Mouse (Mus musculus): ENCODE results near the gene Sorbs1. TPM values are rescaled to one million over a fixed set of nuclear protein-coding genes. Genes with fewer than 3 reads are reported as not detected.
"Not testable (repeated sequence)": the region's sequence is repeated elsewhere in the genome, so short reads cannot be mapped to it uniquely, and the experiment has no call there.

Sorbs1 gene
- 62.1 and 79.4 TPM in 2 replicates for polyA plus RNA-seq (2016; fragmentation: Nextera tagmentation; extraction: Ambion mirVana)

DNA sequence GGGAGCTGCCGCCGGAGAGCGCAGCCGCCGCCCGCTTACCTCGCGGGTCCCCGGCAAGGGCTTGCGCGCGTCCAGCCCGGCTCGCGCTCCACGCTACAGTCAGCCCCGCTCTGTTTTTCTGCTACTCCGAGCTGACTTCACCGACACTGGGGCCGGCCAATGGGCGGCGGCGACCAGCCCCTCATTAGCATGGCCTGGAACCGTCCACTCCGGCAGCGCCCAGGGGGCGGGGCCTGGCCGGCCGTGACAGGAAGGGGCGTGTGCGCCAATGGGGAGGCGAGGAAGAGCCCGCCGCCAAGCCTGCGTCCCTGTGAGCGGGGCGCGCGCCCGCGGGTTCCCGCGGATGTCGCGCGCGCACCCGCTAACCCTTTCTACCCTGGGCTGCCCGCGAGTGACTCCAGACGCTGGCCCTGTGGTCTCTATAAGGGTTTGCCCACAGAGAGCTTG lies at the start of gene Sorbs1:
TSS of gene Sorbs1 (minus strand) at position 148 of the 447 bp plus-strand sequence.
- peak within 1 kb of the TSS; percentile 80 for H3K9ac ChIP-seq (replicated peaks)
- H3K27me3 ChIP-seq, result no peaks in the 10 kb centered on the region
- no peaks in the 10 kb centered on the region for H3K36me3 ChIP-seq
- H3K9me3 ChIP-seq, result no peaks in the 10 kb centered on the region
- under 1% methylated on average over 50 of the region's 51 CpGs for whole genome bisulfite sequencing
- H3K27ac ChIP-seq (replicated peaks), result peak within 1 kb of the TSS; percentile 90
- peak within 1 kb of the TSS; percentile 81 for H3K4me2 ChIP-seq (replicated peaks)
- H3K4me3 ChIP-seq, result peak within 1 kb of the TSS; percentile 75
- peaks cover 20% of the 10 kb centered on the region for H3K4me1 ChIP-seq
- peak; percentile 99 for ATAC-seq (ENCODE audit: low FRiP score, low read depth)

DNA sequence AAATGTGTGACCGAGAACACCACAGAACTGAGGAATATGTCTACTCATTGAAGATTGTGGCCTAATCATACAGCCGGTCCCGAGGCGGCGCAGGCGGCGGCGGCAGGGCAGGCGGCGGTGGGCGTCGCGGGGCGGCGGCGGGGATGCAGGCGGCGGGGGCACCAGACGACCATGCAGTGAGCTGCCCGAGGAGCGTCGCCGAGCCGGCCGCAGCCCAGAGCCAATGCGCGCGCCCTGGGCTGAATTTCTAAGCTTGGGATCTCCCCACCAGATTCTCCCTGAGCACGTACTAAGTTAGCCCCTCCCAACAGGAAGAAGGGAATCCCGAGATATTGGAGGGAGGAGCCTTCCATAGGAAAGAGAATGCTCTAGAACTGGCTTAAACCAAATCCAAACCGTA lies 47.9 kb upstream of the Sorbs1 start:
- H3K4me1 ChIP-seq; H3K4me3 ChIP-seq; H3K27ac ChIP-seq (replicated peaks); H3K27me3 ChIP-seq; H3K9me3 ChIP-seq; H3K4me2 ChIP-seq (replicated peaks); H3K9ac ChIP-seq (replicated peaks): not testable (repeated sequence)
- 69% methylated on average over 12 of the region's 31 CpGs for WGBS
- ATAC-seq (ENCODE audit: low FRiP score, low read depth), result peak; percentile 78; the same call in 1 of the 2 replicates
- peaks cover 67% of the 10 kb centered on the region for H3K36me3 ChIP-seq

DNA sequence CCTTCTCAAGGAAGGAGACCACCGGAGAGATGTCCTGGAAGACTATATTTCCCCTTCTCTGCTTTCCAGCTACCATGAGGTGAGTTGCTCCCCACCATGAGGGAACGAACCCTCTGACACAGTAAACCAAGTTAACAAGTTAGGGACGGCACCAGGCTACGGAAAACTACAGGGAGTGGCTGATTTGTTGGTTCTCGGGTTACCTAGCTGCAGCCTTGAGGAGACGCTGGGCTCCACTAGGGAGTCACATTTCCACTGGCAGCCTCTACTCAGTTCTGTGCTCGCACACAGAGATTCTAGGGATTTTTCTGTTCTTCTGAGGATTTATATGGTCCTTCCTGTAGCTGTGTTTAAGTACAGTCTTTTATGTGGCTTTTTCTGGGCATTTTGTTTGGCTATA lies 42.5 kb upstream of the Sorbs1 start:
- ATAC-seq (ENCODE audit: low FRiP score, low read depth), result no peak
- peaks cover 72% of the 10 kb centered on the region for H3K36me3 ChIP-seq

DNA sequence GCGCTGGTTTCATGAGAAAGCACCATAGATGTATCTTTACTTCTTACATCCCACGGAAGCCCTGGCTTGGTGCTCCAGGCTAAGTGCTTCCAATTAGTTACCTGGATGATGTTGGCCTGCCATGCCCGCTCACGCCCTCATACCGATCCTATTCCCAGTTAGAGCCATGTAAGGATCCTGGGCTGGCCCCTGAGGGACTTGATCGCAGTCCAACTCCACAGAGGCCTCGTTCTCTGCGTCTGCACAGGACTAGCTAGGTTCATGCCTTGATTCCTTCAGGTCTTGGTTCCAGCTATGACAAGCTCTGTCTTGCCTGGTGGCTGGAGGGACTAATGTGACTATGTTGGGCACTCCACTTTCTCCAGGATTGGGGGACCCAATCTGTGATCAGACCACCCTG lies 41.6 kb upstream of the Sorbs1 start:
- H3K9me3 ChIP-seq, result no peaks in the 10 kb centered on the region
- no peak overlapping the region for H3K9ac ChIP-seq (replicated peaks)
- no peaks in the 10 kb centered on the region for H3K27me3 ChIP-seq
- ATAC-seq (ENCODE audit: low FRiP score, low read depth), result no peak
- H3K4me3 ChIP-seq, result no peak overlapping the region
- no peaks in the 10 kb centered on the region for H3K4me1 ChIP-seq
- 96% methylated on average over 8 of the region's 8 CpGs for WGBS
- H3K27ac ChIP-seq (replicated peaks), result no peak overlapping the region
- H3K36me3 ChIP-seq, result peaks cover 81% of the 10 kb centered on the region
- H3K4me2 ChIP-seq (replicated peaks), result no peak overlapping the region

More for the DNA sequence above, 42.5 kb upstream of the Sorbs1 start:
- WGBS, result 88% methylated on average over 7 of the region's 7 CpGs
- H3K4me1 ChIP-seq, result no peaks in the 10 kb centered on the region
- no peak overlapping the region for H3K9ac ChIP-seq (replicated peaks)
- H3K9me3 ChIP-seq, result no peaks in the 10 kb centered on the region
- no peaks in the 10 kb centered on the region for H3K27me3 ChIP-seq
- H3K4me3 ChIP-seq, result no peak overlapping the region
- no peak overlapping the region for H3K4me2 ChIP-seq (replicated peaks)
- H3K27ac ChIP-seq (replicated peaks), result no peak overlapping the region

DNA sequence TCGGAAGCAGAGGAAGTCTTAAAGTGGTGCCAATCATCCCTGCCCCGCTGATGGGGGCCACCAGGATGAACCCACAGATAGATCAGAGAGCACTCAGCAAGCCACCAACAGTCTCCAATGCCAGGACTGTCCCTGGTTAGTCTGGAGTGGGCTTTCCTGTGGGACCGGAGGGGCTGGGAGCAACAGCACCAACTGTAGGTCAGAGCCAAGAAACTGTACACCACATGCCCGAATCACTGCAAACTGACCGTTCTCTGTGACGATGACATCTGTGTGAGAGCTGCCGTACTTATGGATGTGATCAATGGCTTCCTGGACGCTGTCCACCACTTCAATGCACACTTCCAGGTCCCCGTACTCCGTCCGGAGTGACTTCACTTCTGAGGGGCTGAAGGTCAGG lies 40.8 kb upstream of the Sorbs1 start:
- 96% methylated on average over 11 of the region's 11 CpGs for WGBS
- no peak for ATAC-seq (ENCODE audit: low FRiP score, low read depth)
- peaks cover 84% of the 10 kb centered on the region for H3K36me3 ChIP-seq

DNA sequence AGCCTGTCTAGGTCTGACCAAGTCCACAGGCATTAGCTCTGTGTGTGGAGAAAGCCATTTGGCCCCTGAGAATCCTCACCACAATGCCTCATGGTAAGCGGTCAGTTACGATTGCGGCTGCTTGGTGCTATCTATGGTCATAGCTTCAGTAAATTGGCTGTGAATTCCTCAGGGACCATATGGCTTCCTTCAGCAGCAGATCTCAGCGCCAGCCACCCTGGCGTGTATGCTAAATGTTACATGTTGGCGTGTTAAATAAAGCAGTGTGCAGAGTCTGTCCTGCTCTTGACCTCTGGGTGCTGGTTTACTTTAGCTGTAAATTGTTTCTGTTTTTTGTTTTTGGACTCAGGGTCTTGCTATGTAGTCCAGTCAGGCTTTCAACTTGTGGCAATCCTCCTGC lies 40.3 kb upstream of the Sorbs1 start:
- Histone ChIP-seq H3K27ac (replicated peaks) (no peak overlapping the region), H3K27me3 (no peaks in the 10 kb centered on the region), H3K4me1 (no peaks in the 10 kb centered on the region; the same call in 1 of the 2 replicates), H3K9me3 (no peaks in the 10 kb centered on the region), H3K4me2 (replicated peaks) (no peak overlapping the region), H3K36me3 (peaks cover 84% of the 10 kb centered on the region), H3K9ac (replicated peaks) (no peak overlapping the region), H3K4me3 (no peak overlapping the region)
- ATAC-seq (ENCODE audit: low FRiP score, low read depth), result no peak
- 96% methylated on average over 6 of the region's 6 CpGs for WGBS

More for the DNA sequence above, 40.8 kb upstream of the Sorbs1 start:
- no peaks in the 10 kb centered on the region for H3K9me3 ChIP-seq
- no peak overlapping the region for H3K4me2 ChIP-seq (replicated peaks)
- H3K27ac ChIP-seq (replicated peaks), result no peak overlapping the region
- no peaks in the 10 kb centered on the region; the same call in 1 of the 2 replicates for H3K4me1 ChIP-seq
- H3K4me3 ChIP-seq, result no peak overlapping the region
- H3K9ac ChIP-seq (replicated peaks), result no peak overlapping the region
- no peaks in the 10 kb centered on the region for H3K27me3 ChIP-seq

DNA sequence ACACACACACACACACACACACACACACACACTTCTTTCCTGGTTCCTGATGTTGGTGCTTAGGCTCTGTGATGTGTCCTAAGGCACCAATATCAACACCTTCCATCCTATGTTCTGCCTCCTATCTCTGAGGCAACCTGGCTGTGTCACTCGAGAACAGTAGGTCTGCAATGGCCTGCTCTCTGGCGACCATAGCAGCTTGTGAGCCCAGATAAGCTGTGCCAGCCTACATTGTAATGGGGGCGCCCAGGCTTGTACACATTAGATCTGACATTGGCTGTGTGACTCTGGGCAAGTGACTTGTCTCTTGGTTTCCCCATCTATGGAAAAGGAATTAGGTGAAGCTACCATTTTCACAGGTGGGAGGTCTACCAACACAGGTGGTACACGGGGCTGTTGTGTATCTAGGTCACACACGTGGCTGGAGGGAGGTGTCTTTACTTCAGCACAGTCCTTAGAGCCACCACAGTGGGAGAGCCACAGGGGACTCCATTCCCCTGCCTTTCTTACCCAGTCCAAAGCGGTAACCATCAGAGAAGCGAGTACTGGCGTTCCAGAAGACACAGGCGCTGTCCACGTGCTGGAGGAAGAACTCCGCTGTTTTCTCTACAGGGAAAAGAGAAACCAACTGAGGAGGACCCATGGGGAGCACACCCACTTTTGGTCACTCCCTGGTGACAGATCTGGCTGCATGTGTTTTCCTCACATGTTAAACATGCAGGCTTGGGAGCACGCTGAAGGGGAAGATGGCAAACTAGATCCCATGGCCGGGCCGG lies 39.6 kb upstream of the Sorbs1 start:
- ATAC-seq (ENCODE audit: low FRiP score, low read depth), result no peak
- WGBS, result 93% methylated on average over 14 of the region's 14 CpGs

DNA sequence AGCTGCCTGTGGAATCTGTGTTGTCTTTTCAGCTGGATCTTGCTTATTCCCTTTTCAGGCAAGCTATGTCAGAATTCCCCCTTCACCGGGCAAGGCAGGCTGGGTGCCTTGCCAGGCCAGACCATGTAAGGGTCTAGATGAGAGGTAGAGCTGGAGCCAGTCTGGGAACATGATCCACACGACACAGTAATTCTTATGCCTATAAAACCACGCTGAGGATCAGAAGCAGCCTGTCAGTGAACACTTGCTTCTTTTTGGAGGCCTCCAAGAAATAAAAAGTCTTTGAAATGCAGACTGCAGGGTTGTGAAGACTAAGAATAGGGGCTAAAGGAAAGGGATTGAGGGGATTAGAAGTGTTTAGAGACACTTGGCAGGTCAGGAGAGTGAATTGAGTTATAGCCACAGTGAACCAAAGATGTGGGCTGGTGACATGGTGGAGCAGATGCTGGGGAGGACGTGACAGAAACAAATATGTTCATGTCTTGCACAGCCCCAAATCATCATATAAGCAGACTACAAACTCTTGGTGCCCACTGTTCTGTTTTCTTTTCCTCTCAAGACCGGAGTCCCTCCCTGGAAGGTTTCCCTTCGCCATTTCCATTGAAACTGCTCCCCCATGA lies 36.0 kb upstream of the Sorbs1 start:
- 32% methylated on average over 6 of the region's 6 CpGs for WGBS
- Histone ChIP-seq H3K27ac (replicated peaks) (no peak overlapping the region), H3K9me3 (no peaks in the 10 kb centered on the region)

More for the DNA sequence above, 39.6 kb upstream of the Sorbs1 start:
- Histone ChIP-seq H3K9me3 (no peaks in the 10 kb centered on the region), H3K9ac (replicated peaks) (no peak overlapping the region), H3K36me3 (peaks cover 82% of the 10 kb centered on the region), H3K27ac (replicated peaks) (no peak overlapping the region), H3K4me3 (no peak overlapping the region), H3K4me1 (no peaks in the 10 kb centered on the region; the same call in 1 of the 2 replicates), H3K4me2 (replicated peaks) (no peak overlapping the region), H3K27me3 (no peaks in the 10 kb centered on the region)

DNA sequence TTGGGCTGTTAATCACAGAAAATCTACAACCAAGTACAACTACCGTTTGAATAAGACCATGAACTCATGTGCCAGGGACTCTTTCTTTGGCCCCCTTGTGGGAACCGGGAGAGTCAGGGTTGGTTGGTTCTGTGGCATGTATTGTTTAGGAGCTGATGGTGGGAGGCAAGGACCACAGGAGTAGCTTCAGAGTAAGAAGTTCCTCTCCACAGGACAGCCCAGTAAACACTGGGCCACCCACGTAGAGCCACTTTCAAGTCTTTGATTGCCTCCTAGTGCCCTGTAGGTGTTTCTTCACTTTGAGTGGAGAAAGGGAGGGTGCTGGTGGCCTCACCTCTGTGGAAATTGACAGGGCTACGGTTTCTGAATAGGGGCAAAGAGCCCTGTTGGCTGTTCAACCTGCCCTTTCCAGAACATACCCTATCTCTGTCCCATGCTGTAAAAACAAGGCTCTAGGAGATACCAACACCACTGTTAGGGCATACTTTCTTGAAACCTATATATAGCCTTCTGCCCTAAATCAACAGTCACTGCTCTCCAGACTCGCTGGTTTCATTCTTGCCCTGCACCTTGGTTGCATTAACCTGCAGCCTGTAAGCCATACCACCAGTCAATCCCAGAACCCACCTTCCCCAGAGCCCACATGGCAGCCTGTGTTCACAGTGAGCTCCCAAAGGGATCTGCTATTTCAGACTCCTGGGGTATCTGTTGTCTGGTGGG lies 35.4 kb upstream of the Sorbs1 start:
- no peaks in the 10 kb centered on the region; the same call in 1 of the 2 replicates for H3K4me1 ChIP-seq
- no peak overlapping the region for H3K27ac ChIP-seq (replicated peaks)
- 0 out of 2 replicates have a peak, but pooled peaks cover 3% of the 10 kb centered on the region for H3K27me3 ChIP-seq
- H3K4me2 ChIP-seq (replicated peaks), result no peak overlapping the region
- 28% methylated on average over 5 of the region's 5 CpGs for WGBS
- peaks cover 40% of the 10 kb centered on the region for H3K36me3 ChIP-seq
- ATAC-seq (ENCODE audit: low FRiP score, low read depth), result no peak
- H3K9ac ChIP-seq (replicated peaks), result no peak overlapping the region
- no peak overlapping the region for H3K4me3 ChIP-seq
- H3K9me3 ChIP-seq, result no peaks in the 10 kb centered on the region

More for the DNA sequence above, 36.0 kb upstream of the Sorbs1 start:
- H3K4me2 ChIP-seq (replicated peaks), result no peak overlapping the region
- H3K9ac ChIP-seq (replicated peaks), result no peak overlapping the region
- H3K4me3 ChIP-seq, result no peak overlapping the region
- ATAC-seq (ENCODE audit: low FRiP score, low read depth), result no peak
- H3K27me3 ChIP-seq, result 0 out of 2 replicates have a peak, but pooled peaks cover 3% of the 10 kb centered on the region
- H3K36me3 ChIP-seq, result peaks cover 46% of the 10 kb centered on the region
- no peaks in the 10 kb centered on the region; the same call in 1 of the 2 replicates for H3K4me1 ChIP-seq

DNA sequence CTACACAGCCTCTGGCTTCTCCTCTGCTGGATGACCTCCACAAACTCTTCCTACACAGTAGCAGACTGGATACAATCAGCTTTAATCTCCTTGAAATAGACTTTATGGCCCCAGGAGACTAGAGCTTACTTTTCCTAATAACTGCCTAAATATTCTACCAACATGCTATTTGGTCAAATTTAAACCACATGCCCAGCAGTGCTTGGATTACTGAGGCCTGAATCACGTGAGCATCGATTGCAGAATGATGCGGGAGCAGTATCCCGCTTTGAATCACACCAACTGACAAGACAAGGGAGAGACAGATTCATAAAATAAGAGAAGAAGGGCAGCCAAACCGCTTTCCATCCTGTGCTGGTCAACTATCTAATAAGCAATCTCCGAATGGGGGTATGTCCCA lies 34.8 kb upstream of the Sorbs1 start:
- Histone ChIP-seq H3K9ac (replicated peaks) (no peak overlapping the region), H3K9me3 (no peaks in the 10 kb centered on the region), H3K36me3 (peaks cover 34% of the 10 kb centered on the region), H3K4me1 (no peaks in the 10 kb centered on the region; the same call in 1 of the 2 replicates), H3K4me2 (replicated peaks) (no peak overlapping the region), H3K27me3 (0 out of 2 replicates have a peak, but pooled peaks cover 3% of the 10 kb centered on the region), H3K27ac (replicated peaks) (no peak overlapping the region), H3K4me3 (no peak overlapping the region)
- no peak for ATAC-seq (ENCODE audit: low FRiP score, low read depth)
- 72% methylated on average over 6 of the region's 6 CpGs for WGBS

DNA sequence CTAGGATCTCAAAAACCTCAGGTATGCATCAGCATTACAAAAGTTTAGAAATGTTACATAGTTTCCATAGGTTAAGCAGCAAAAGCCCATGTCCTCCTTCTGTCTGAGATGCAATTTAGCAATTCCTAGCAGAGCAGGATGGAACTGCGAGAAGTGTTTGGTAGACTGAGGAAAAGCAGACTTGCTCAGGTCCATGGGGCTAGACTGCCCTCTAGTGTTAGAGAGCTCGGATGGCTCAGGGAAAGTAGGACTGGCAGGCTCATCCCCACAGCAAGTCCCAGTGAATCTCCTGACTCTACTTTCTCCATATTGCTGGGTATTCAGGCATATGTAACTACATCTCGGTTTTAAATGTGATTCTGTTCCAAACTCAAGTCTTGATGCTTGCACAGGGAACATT lies 31.3 kb upstream of the Sorbs1 start:
- Histone ChIP-seq H3K9ac (replicated peaks) (no peak overlapping the region), H3K4me3 (no peak overlapping the region), H3K4me1 (no peaks in the 10 kb centered on the region; the same call in 1 of the 2 replicates), H3K9me3 (no peaks in the 10 kb centered on the region), H3K36me3 (no peaks in the 10 kb centered on the region), H3K27me3 (0 out of 2 replicates have a peak, but pooled peaks cover 3% of the 10 kb centered on the region), H3K4me2 (replicated peaks) (no peak overlapping the region), H3K27ac (replicated peaks) (no peak overlapping the region)
- ATAC-seq (ENCODE audit: low FRiP score, low read depth), result peak; percentile 78
- WGBS, result 7% methylated on average over 3 of the region's 3 CpGs
